Mouse (Mus musculus) cerebellum, adult 2 months (tissue): ENCODE results near the gene Cacna1i. TPM values are rescaled to one million over a fixed set of nuclear protein-coding genes. Genes with fewer than 3 reads are reported as not detected.

ENCODE experiments used
- DNase-seq, 2 experiments: peaks; one replicate each; pipeline ENCODE4 v3.0.0; 2021
- H3K27ac ChIP-seq: fragments of 200-500 bp; 2 replicates; pipeline ENCODE4 v1.5.1; 2012; ENCODE audit warnings: low read length, control low read depth, inconsistent platforms; ENCODE audit not compliant: insufficient read depth
- H3K27me3 ChIP-seq: fragments of 200-500 bp; 2 replicates; pipeline ENCODE4 v1.6.1; 2012; ENCODE audit warnings: inconsistent platforms, mild to moderate bottlenecking, low read length, moderate library complexity; ENCODE audit not compliant: control insufficient read depth, insufficient read depth
- H3K4me1 ChIP-seq: fragments of 200-500 bp; 2 replicates; pipeline ENCODE4 v1.6.1; 2011; ENCODE audit warnings: low read length; ENCODE audit not compliant: control insufficient read depth, insufficient read depth
- H3K4me3 ChIP-seq: fragments of 200-500 bp; replicated peaks from 2 replicates; pipeline ENCODE3; 2011; ENCODE audit warnings: mild to moderate bottlenecking, low read depth, low read length, control low read depth; ENCODE audit not compliant: insufficient read depth
- CTCF ChIP-seq: fragments of 200-500 bp; IDR thresholded peaks from 2 replicates; pipeline ENCODE4 v1.5.1; 2011; ENCODE audit warnings: low read depth, mild to moderate bottlenecking, control low read depth, low read length, moderate library complexity, borderline replicate concordance; ENCODE audit not compliant: insufficient read depth
- POLR2A ChIP-seq: fragments of 200-500 bp; IDR thresholded peaks from 2 replicates; pipeline ENCODE4 v1.6.1; 2011; ENCODE audit warnings: low read length, control low read depth, borderline replicate concordance; ENCODE audit not compliant: insufficient read depth
- WGBS: fragments of 180-500 bp; shearing (Covaris S2); methylation state at CpG from one replicate; pipeline ENCODE4 v1.1.7; 2018; 5-methylcytosine and 5-hydroxymethylcytosine counted together
- polyA plus RNA-seq: library from polyadenylated mRNA; depleted of rRNA; stranded (reverse); fragments of >200 nt; gene quantifications from 2 replicates; pipeline ENCODE4 v1.2.3, GENCODE M21; 2012

Cacna1i gene
- polyA plus RNA-seq, 1 experiment: 20.8 TPM

- Histone ChIP-seq H3K4me3 (no peak overlapping the region), H3K27me3 (no peaks in the 10 kb centered on the region), H3K27ac (peak overlapping the region; percentile 52; the same call in 1 of the 2 replicates), H3K4me1 (peaks cover 28% of the 10 kb centered on the region)
- TF ChIP-seq CTCF (no peak), POLR2A (no peak)
- peak in 1 of 2 experiments; percentile 40 for DNase-seq
- 9% methylated on average over 6 of the region's 6 CpGs for WGBS
These were observed 9.4 kb upstream of the Cacna1i start for GRCm38 (mm10) chr15:80277625-80278024.

GRCm38 (mm10) chr15:80278121-80278759 is 8.8 kb upstream of the Cacna1i start:
- 7% methylated on average over 5 of the region's 5 CpGs for WGBS
- no peak for TF ChIP-seq CTCF
- TF ChIP-seq POLR2A: no peak
- peaks cover 26% of the 10 kb centered on the region for H3K4me1 ChIP-seq
- H3K27me3 ChIP-seq: no peaks in the 10 kb centered on the region
- peak overlapping the region; percentile 70 for H3K27ac ChIP-seq
- H3K4me3 ChIP-seq: peak overlapping the region; percentile 22
- peak; percentile 79 to 88 for DNase-seq

GRCm38 (mm10) chr15:80279053-80279452 is 8.0 kb upstream of the Cacna1i start:
- Histone ChIP-seq H3K4me3 (no peak overlapping the region), H3K4me1 (peaks cover 25% of the 10 kb centered on the region), H3K27ac (peak overlapping the region; percentile 70; the same call in 1 of the 2 replicates), H3K27me3 (no peaks in the 10 kb centered on the region)
- peak; percentile 44 to 59 for DNase-seq
- 37% methylated on average over 2 of the region's 2 CpGs for WGBS
- TF ChIP-seq CTCF (no peak), POLR2A (no peak)

GRCm38 (mm10) chr15:80280646-80281045 is 6.4 kb upstream of the Cacna1i start:
- 31% methylated on average over 6 of the region's 6 CpGs for WGBS
- H3K27me3 ChIP-seq: no peaks in the 10 kb centered on the region
- no peak overlapping the region for H3K27ac ChIP-seq
- peak in 1 of 2 experiments; percentile 62 for DNase-seq
- TF ChIP-seq POLR2A (no peak), CTCF (peak; percentile 67)
- peaks cover 25% of the 10 kb centered on the region for H3K4me1 ChIP-seq
- no peak overlapping the region for H3K4me3 ChIP-seq

- WGBS: 3% methylated on average over 23 of the region's 23 CpGs
- H3K27me3 ChIP-seq: no peaks in the 10 kb centered on the region
- peak overlapping the region; percentile 79 for H3K4me3 ChIP-seq
- DNase-seq: peak; percentile 70 to 81
- TF ChIP-seq CTCF (no peak), POLR2A (no peak)
- peak overlapping the region; percentile 85 for H3K27ac ChIP-seq
- peaks cover 25% of the 10 kb centered on the region for H3K4me1 ChIP-seq
These were observed 998 bp downstream of the Cacna1i start for GRCm38 (mm10) chr15:80288036-80288435.

GRCm38 (mm10) chr15:80289436-80289835 is 2.4 kb downstream of the Cacna1i start:
- TF ChIP-seq POLR2A: no peak
- peak; percentile 61; the same call in 1 of the 2 replicates for TF ChIP-seq CTCF
- H3K27me3 ChIP-seq: no peaks in the 10 kb centered on the region
- peak overlapping the region; percentile 79 for H3K4me3 ChIP-seq
- WGBS: 42% methylated on average over 10 of the region's 10 CpGs
- no peak overlapping the region for H3K27ac ChIP-seq
- H3K4me1 ChIP-seq: peaks cover 25% of the 10 kb centered on the region
- DNase-seq: peak; percentile 79 to 83

GRCm38 (mm10) chr15:80297146-80297545 is 10.1 kb downstream of the Cacna1i start:
- DNase-seq: no peak
- 100% methylated on average over 1 of the region's 1 CpGs for WGBS
- no peak overlapping the region for H3K4me3 ChIP-seq
- peaks cover 12% of the 10 kb centered on the region for H3K4me1 ChIP-seq
- no peak overlapping the region for H3K27ac ChIP-seq
- no peaks in the 10 kb centered on the region for H3K27me3 ChIP-seq
- TF ChIP-seq CTCF (no peak), POLR2A (no peak)

GRCm38 (mm10) chr15:80303779-80304178 is 16.7 kb downstream of the Cacna1i start:
- H3K27me3 ChIP-seq: no peaks in the 10 kb centered on the region
- no peak overlapping the region for H3K4me3 ChIP-seq
- DNase-seq: peak; percentile 66 to 78
- no peak for TF ChIP-seq POLR2A
- TF ChIP-seq CTCF: no peak
- 0 out of 2 replicates have a peak overlapping the region, but pooled peaks have one; percentile 9 for H3K27ac ChIP-seq
- H3K4me1 ChIP-seq: peaks cover 45% of the 10 kb centered on the region
- WGBS: 20% methylated on average over 14 of the region's 14 CpGs
